Comparison of ENCODE assay signal across 8 mouse cellular contexts in genomic region chr5:36868266-36869090, GRCm38 (mm10). TPM values are rescaled to one million over a fixed set of nuclear protein-coding genes. Genes with fewer than 3 reads are reported as not detected.
DNase-seq lines count a peak whose midpoint lies in the region; ATAC-seq and TF ChIP-seq lines count a peak whose summit lies in the region.

Ppp2r2c (plus strand) TSS chr5:36868513.

- peak within 1 kb of the TSS; percentile 79 for H3K9ac ChIP-seq in ES-Bruce4 (ENCODE audit: low read depth, poor library complexity, severe bottlenecking)
- H3K9ac ChIP-seq in neural tube, embryonic 14.5 days (replicated peaks; ENCODE audit: low read depth, low read length) = peak within 1 kb of the TSS; percentile 87

- H3K4me2 ChIP-seq in neural tube, embryonic 14.5 days (ENCODE audit: low read depth, low read length) = peak within 1 kb of the TSS; percentile 82

- H3K4me1 ChIP-seq in ES-Bruce4 (ENCODE audit: control insufficient read depth, insufficient read depth, low read length) = no peaks in the 10 kb centered on the region
- peaks cover 27% of the 10 kb centered on the region for H3K4me1 ChIP-seq in forebrain, embryonic 10.5 days
- 0 out of 2 replicates have a peak, but pooled peaks cover 15% of the 10 kb centered on the region for H3K4me1 ChIP-seq in neural tube, embryonic 14.5 days (ENCODE audit: control insufficient read depth, insufficient read depth, low read length)

- H3K9me3 ChIP-seq in ES-Bruce4 (replicated peaks; ENCODE audit: control insufficient read depth, insufficient read depth, low read length, poor library complexity, severe bottlenecking) = no peaks in the 10 kb centered on the region
- H3K9me3 ChIP-seq in forebrain, embryonic 10.5 days = no peaks in the 10 kb centered on the region
- no peaks in the 10 kb centered on the region for H3K9me3 ChIP-seq in neural tube, embryonic 14.5 days (ENCODE audit: control insufficient read depth, low read length)

- no peak for TF ChIP-seq EP300 in ES-Bruce4 (IDR thresholded peaks at IDR 0.05; ENCODE audit: insufficient read depth, low read depth, low read length)

- DNase-seq in cerebellum, postnatal 4 days (ENCODE audit: low spot score in 2 of 2) = no peak
- DNase-seq in forebrain, embryonic 10.5 days (ENCODE audit: extremely low spot score, low spot score) = peak; percentile 21
- peak in 1 of 2 experiments; percentile 67 for DNase-seq in left cerebral cortex, adult 8-10 months (ENCODE audit: low spot score in 2 of 2)
- DNase-seq in c-Kit-positive CD71-positive TER-119-positive erythroid progenitor cells, embryonic 14.5 days (ENCODE audit: low spot score) = no peak
- no peak for DNase-seq in thymus, postnatal 10 days (ENCODE audit: low spot score in 2 of 2)

- no peaks in the 10 kb centered on the region for H3K36me3 ChIP-seq in ES-Bruce4 (ENCODE audit: control insufficient read depth, insufficient read depth, low read length, poor library complexity, severe bottlenecking)
- no peaks in the 10 kb centered on the region for H3K36me3 ChIP-seq in forebrain, embryonic 10.5 days (replicated peaks)
- no peaks in the 10 kb centered on the region for H3K36me3 ChIP-seq in neural tube, embryonic 14.5 days (ENCODE audit: control insufficient read depth, insufficient read depth, low read length)

- TF ChIP-seq POLR2A in ES-Bruce4 (IDR thresholded peaks at IDR 0.05; ENCODE audit: insufficient read depth, low read length) = no peak

- peak; percentile 68 for ATAC-seq in cerebellum, adult (ENCODE audit: insufficient number of reproducible peaks, low FRiP score, low TSS enrichment)
- ATAC-seq in neural tube, embryonic 14.5 days (ENCODE audit: low read depth) = peak; percentile 79

- TF ChIP-seq CTCF in ES-Bruce4 (IDR thresholded peaks at IDR 0.05; ENCODE audit: low read depth, low read length) = no peak

- 2% methylated on average over 107 of the region's 108 CpGs for WGBS in forebrain, embryonic 10.5 days
- WGBS in neural tube, embryonic 14.5 days = under 1% methylated on average over 60 of the region's 108 CpGs

- peaks cover 17% of the 10 kb centered on the region for H3K27me3 ChIP-seq in ES-Bruce4 (ENCODE audit: control insufficient read depth, insufficient read depth, low read length, poor library complexity, severe bottlenecking)
- peaks cover 98% of the 10 kb centered on the region for H3K27me3 ChIP-seq in forebrain, embryonic 10.5 days (ENCODE audit: poor library complexity, severe bottlenecking)
- peaks cover 27% of the 10 kb centered on the region for H3K27me3 ChIP-seq in neural tube, embryonic 14.5 days (ENCODE audit: control insufficient read depth, insufficient read depth, low read length)

- no peak within 1 kb of the TSS for H3K27ac ChIP-seq in ES-Bruce4 (ENCODE audit: insufficient read depth, low read length)
- no peak within 1 kb of the TSS for H3K27ac ChIP-seq in forebrain, embryonic 10.5 days
- H3K27ac ChIP-seq in neural tube, embryonic 14.5 days (ENCODE audit: low read depth, low read length) = peak within 1 kb of the TSS; percentile 82

- peak within 1 kb of the TSS; percentile 72 for H3K4me3 ChIP-seq in ES-Bruce4 (ENCODE audit: low read depth, low read length)
- H3K4me3 ChIP-seq in forebrain, embryonic 10.5 days = peak within 1 kb of the TSS; percentile 59
- peak within 1 kb of the TSS; percentile 61 for H3K4me3 ChIP-seq in neural tube, embryonic 14.5 days (ENCODE audit: low read depth, low read length)

RNA-seq across cellular contexts. Expression of gene Ppp2r2c, which starts in this region (rescaled TPM):
- polyA plus RNA-seq in ES-Bruce4 (2011; ENCODE audit: insufficient read depth, insufficient read length, low read depth, missing spikeins) = 14.6 and 15.9 TPM in 2 replicates
- 0.68 and 0.78 TPM in 2 replicates for polyA plus RNA-seq in forebrain, embryonic 10.5 days (2016; fragmentation: Nextera tagmentation; extraction: Ambion mirVana)
- total RNA-seq in left cerebral cortex, adult 8-10 months (2022) = 100 to 1,000 TPM; 388 to 449 (median 430) TPM
- polyA plus RNA-seq in neural tube, embryonic 14.5 days (2014; fragmentation: Nextera tagmentation; extraction: Ambion mirVana) = 64.1 and 67.0 TPM in 2 replicates

Comparison
In these comparisons a context has a peak if more than half of its experiments do, and no peak if none do; other contexts are left out.
1. Peak in DNase-seq and H3K4me3 ChIP-seq in forebrain, embryonic 10.5 days; RNA of the gene not detected or under 1 TPM.